Mouse (Mus musculus): ENCODE results near the gene Olfr709-ps1. TPM values are rescaled to one million over a fixed set of nuclear protein-coding genes. Genes with fewer than 3 reads are reported as not detected.
"Not testable (repeated sequence)": the region's sequence is repeated elsewhere in the genome, so short reads cannot be mapped to it uniquely, and the experiment has no call there.

Gene Olfr709-ps1
- polyA plus RNA-seq, 1 experiment, result not detected

DNA sequence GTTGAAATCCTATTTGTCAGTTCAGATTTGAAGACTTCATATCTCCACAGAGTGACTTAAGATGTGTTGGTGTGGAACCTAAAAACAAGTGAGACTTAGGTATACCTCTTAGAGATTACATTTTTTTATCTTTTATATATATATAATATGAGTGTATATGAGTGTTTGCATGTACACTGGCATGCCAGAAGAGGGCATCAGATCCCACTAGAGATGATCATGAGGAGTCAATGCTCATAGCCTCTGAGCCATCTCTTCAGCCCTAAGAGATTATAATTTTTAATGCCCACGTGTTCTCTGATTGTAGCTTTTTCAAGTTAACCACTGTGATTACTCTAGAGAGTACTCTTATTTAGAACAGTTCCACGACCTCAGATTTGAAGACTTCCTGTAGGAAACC is 24.3 kb downstream of the Olfr709-ps1 start, which contains the start of gene Olfr1532-ps1:
Gene Olfr1532-ps1 (plus strand): TSS at position 326 of the 400 bp plus-strand sequence.
- Histone ChIP-seq H3K79me2 (ENCODE audit: control insufficient read depth, insufficient read depth) (no peaks in the 10 kb centered on the region), H3ac (ENCODE audit: control insufficient read depth, insufficient read length, low read depth) (no peak within 1 kb of the TSS), H3K79me3 (ENCODE audit: low read depth) (no peaks in the 10 kb centered on the region), H3K36me3 (ENCODE audit: control insufficient read depth, insufficient read depth) (no peaks in the 10 kb centered on the region), H3K27me3 (ENCODE audit: control insufficient read depth, insufficient read depth, insufficient read length) (no peaks in the 10 kb centered on the region), H3K4me3 (ENCODE audit: insufficient read depth, poor library complexity, severe bottlenecking) (no peak within 1 kb of the TSS)
- no peak for TF ChIP-seq MAX (IDR thresholded peaks at IDR 0.05)
- TF ChIP-seq CEBPB (IDR thresholded peaks at IDR 0.05; ENCODE audit: low read depth), result no peak
- TF ChIP-seq FOSL1 (IDR thresholded peaks at IDR 0.05; ENCODE audit: insufficient read depth, low read length, poor library complexity, severe bottlenecking), result no peak
- no peak for TF ChIP-seq MYOG (IDR thresholded peaks at IDR 0.05; ENCODE audit: control insufficient read depth, extremely low read depth, insufficient read length)
- no peak for TF ChIP-seq MYOD1 (IDR thresholded peaks at IDR 0.05; ENCODE audit: control insufficient read depth, insufficient read length, low read depth)
- TF ChIP-seq CTCF (IDR thresholded peaks at IDR 0.05; ENCODE audit: control insufficient read depth, insufficient read depth, insufficient read length), result no peak
- no peak for TF ChIP-seq USF1 (IDR thresholded peaks at IDR 0.05; ENCODE audit: low read depth)

DNA sequence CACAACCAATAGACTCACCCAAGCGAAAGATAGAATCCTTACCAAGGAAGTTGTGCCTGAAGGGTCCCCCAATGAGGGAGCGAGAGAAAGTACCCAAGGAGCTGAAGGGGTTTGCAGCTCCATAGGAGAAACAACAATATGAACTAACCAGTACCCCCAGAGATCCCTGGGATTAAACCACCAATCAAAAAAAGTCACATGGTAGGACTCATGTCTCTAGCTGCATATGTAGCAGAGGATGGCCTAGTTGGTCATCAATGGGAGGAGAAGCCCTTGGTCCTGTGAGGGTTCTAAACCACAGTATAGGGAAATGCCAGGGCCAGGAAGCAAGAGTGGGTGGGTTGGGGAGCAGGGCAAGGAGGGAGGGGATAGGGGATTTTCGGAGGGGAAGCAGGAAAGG is 30.9 kb downstream of the Olfr709-ps1 start, which contains the start of gene Olfr707:
Gene Olfr707 (minus strand): TSS at position 101 of the 400 bp plus-strand sequence.
- H3K79me3 ChIP-seq (ENCODE audit: low read depth); H3ac ChIP-seq (ENCODE audit: control insufficient read depth, insufficient read length, low read depth); H3K4me3 ChIP-seq (ENCODE audit: insufficient read depth, poor library complexity, severe bottlenecking); H3K36me3 ChIP-seq (ENCODE audit: control insufficient read depth, insufficient read depth); H3K27me3 ChIP-seq (ENCODE audit: control insufficient read depth, insufficient read depth, insufficient read length); H3K79me2 ChIP-seq (ENCODE audit: control insufficient read depth, insufficient read depth): not testable (repeated sequence)

DNA sequence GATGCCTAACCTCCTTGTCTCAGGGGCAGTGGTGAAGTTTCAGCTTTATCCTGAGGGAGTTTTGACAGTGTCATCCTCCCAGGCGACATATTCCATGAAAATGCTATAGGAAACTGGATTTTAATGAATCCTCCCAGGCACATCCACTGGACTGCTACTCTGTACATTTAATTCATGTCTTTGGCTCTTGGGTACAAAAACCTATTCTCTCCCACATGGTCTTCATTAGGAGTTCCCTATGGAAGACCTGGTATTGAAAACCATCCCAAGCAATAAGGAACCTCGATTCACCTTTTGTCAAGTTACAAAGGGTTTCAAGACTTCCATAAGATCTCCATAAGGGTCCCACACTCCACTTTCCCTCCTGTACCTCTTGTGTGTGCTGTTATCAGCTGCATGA is 44.0 kb downstream of the Olfr709-ps1 start, which contains the start of gene Olfr706:
Gene Olfr706 (minus strand): TSS at position 101 of the 400 bp plus-strand sequence.
- Histone ChIP-seq H3K27me3 (ENCODE audit: control insufficient read depth, insufficient read depth, insufficient read length) (no peaks in the 10 kb centered on the region), H3K79me3 (ENCODE audit: low read depth) (no peaks in the 10 kb centered on the region), H3K36me3 (ENCODE audit: control insufficient read depth, insufficient read depth) (no peaks in the 10 kb centered on the region), H3K79me2 (ENCODE audit: control insufficient read depth, insufficient read depth) (no peaks in the 10 kb centered on the region), H3K4me3 (ENCODE audit: insufficient read depth, poor library complexity, severe bottlenecking) (no peak within 1 kb of the TSS), H3ac (ENCODE audit: control insufficient read depth, insufficient read length, low read depth) (no peak within 1 kb of the TSS)
- TF ChIP-seq CTCF (IDR thresholded peaks at IDR 0.05; ENCODE audit: control insufficient read depth, insufficient read depth, insufficient read length), result no peak
- no peak for TF ChIP-seq MYOD1 (IDR thresholded peaks at IDR 0.05; ENCODE audit: control insufficient read depth, insufficient read length, low read depth)
- TF ChIP-seq CEBPB (IDR thresholded peaks at IDR 0.05; ENCODE audit: low read depth), result no peak
- no peak for TF ChIP-seq FOSL1 (IDR thresholded peaks at IDR 0.05; ENCODE audit: insufficient read depth, low read length, poor library complexity, severe bottlenecking)

DNA sequence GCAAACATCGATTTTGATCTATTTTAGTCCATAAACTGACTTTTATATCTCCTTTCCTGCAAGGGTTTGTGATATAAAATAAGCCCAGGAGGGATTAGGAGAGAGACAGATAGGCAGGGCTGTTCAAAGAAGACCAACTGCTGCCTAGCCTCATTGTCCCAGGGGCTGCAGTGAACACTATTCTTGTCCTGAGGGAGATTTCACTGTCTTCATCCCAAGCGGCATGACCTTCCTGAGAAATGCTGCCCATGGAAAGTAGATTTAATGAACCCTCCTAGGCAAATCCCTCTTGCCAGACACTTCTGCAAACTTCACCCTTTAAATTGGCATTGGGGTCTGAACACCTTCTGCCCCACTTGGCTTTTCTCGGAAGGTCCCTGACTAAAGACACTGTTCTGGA is 55.2 kb downstream of the Olfr709-ps1 start, which contains the start of gene Olfr705:
Gene Olfr705 (minus strand): TSS at position 101 of the 400 bp plus-strand sequence.
- no peak within 1 kb of the TSS for H3ac ChIP-seq (ENCODE audit: control insufficient read depth, insufficient read length, low read depth)
- TF ChIP-seq MYOG (IDR thresholded peaks at IDR 0.05; ENCODE audit: control insufficient read depth, extremely low read depth, insufficient read length) (no peak), MYOD1 (IDR thresholded peaks at IDR 0.05; ENCODE audit: control insufficient read depth, insufficient read length, low read depth) (no peak), CEBPB (IDR thresholded peaks at IDR 0.05; ENCODE audit: low read depth) (no peak), FOSL1 (IDR thresholded peaks at IDR 0.05; ENCODE audit: insufficient read depth, low read length, poor library complexity, severe bottlenecking) (no peak), MAX (IDR thresholded peaks at IDR 0.05) (no peak), USF1 (IDR thresholded peaks at IDR 0.05; ENCODE audit: low read depth) (no peak), CTCF (IDR thresholded peaks at IDR 0.05; ENCODE audit: control insufficient read depth, insufficient read depth, insufficient read length) (no peak)
- H3K4me3 ChIP-seq (ENCODE audit: insufficient read depth, poor library complexity, severe bottlenecking), result no peak within 1 kb of the TSS
- no peaks in the 10 kb centered on the region for H3K79me2 ChIP-seq (ENCODE audit: control insufficient read depth, insufficient read depth)
- H3K27me3 ChIP-seq (ENCODE audit: control insufficient read depth, insufficient read depth, insufficient read length), result no peaks in the 10 kb centered on the region
- no peaks in the 10 kb centered on the region for H3K79me3 ChIP-seq (ENCODE audit: low read depth)
- H3K36me3 ChIP-seq (ENCODE audit: control insufficient read depth, insufficient read depth), result no peaks in the 10 kb centered on the region

Other genes with a start within 250 kb of the Olfr709-ps1 start
- not detected for gene Olfr694, start 240.4 kb downstream of the Olfr709-ps1 start, polyA plus RNA-seq (2012; fragmentation: generic; extraction: Trizol)
- gene Olfr695, start 215.8 kb downstream of the Olfr709-ps1 start, polyA plus RNA-seq (2012; fragmentation: generic; extraction: Trizol), result not detected
- not detected for gene Olfr697, start 189.8 kb downstream of the Olfr709-ps1 start, polyA plus RNA-seq (2012; fragmentation: generic; extraction: Trizol)
- not detected for gene Olfr698, start 176.8 kb downstream of the Olfr709-ps1 start, polyA plus RNA-seq (2012; fragmentation: generic; extraction: Trizol)
- not detected for gene Olfr699, start 139.0 kb downstream of the Olfr709-ps1 start, polyA plus RNA-seq (2012; fragmentation: generic; extraction: Trizol)
- not detected for gene Olfr700, start 123.4 kb downstream of the Olfr709-ps1 start, polyA plus RNA-seq (2012; fragmentation: generic; extraction: Trizol)
- gene Olfr701, start 118.1 kb downstream of the Olfr709-ps1 start, polyA plus RNA-seq (2012; fragmentation: generic; extraction: Trizol), result not detected
- gene Olfr702, start 98.3 kb downstream of the Olfr709-ps1 start, polyA plus RNA-seq (2012; fragmentation: generic; extraction: Trizol), result not detected
- not detected for gene Olfr703, start 88.9 kb downstream of the Olfr709-ps1 start, polyA plus RNA-seq (2012; fragmentation: generic; extraction: Trizol)
- not detected for gene Olfr704, start 69.0 kb downstream of the Olfr709-ps1 start, polyA plus RNA-seq (2012; fragmentation: generic; extraction: Trizol)
- gene Olfr705, start 55.3 kb downstream of the Olfr709-ps1 start, polyA plus RNA-seq (2012; fragmentation: generic; extraction: Trizol), result not detected
- not detected for gene Olfr706, start 44.1 kb downstream of the Olfr709-ps1 start, polyA plus RNA-seq (2012; fragmentation: generic; extraction: Trizol)
- not detected for gene Olfr707, start 31.0 kb downstream of the Olfr709-ps1 start, polyA plus RNA-seq (2012; fragmentation: generic; extraction: Trizol)
- not detected for gene Olfr1532-ps1, start 24.2 kb downstream of the Olfr709-ps1 start, polyA plus RNA-seq (2012; fragmentation: generic; extraction: Trizol)
- gene Olfr710, start 16.1 kb upstream of the Olfr709-ps1 start, polyA plus RNA-seq (2012; fragmentation: generic; extraction: Trizol), result not detected
- not detected for gene Olfr6, start 31.7 kb upstream of the Olfr709-ps1 start, polyA plus RNA-seq (2012; fragmentation: generic; extraction: Trizol)
- gene Olfr711, start 43.2 kb upstream of the Olfr709-ps1 start, polyA plus RNA-seq (2012; fragmentation: generic; extraction: Trizol), result not detected
- gene Olfr2, start 73.9 kb upstream of the Olfr709-ps1 start, polyA plus RNA-seq (2012; fragmentation: generic; extraction: Trizol), result not detected
- not detected for gene Olfr713, start 99.0 kb upstream of the Olfr709-ps1 start, polyA plus RNA-seq (2012; fragmentation: generic; extraction: Trizol)
- gene Olfr714, start 138.8 kb upstream of the Olfr709-ps1 start, polyA plus RNA-seq (2012; fragmentation: generic; extraction: Trizol), result not detected
- not detected for gene Olfr17, start 161.0 kb upstream of the Olfr709-ps1 start, polyA plus RNA-seq (2012; fragmentation: generic; extraction: Trizol)
- gene Olfr715b, start 178.2 kb upstream of the Olfr709-ps1 start, polyA plus RNA-seq (2012; fragmentation: generic; extraction: Trizol), result not detected
- not detected for gene Olfr715, start 198.9 kb upstream of the Olfr709-ps1 start, polyA plus RNA-seq (2012; fragmentation: generic; extraction: Trizol)
- gene Olfr716, start 206.1 kb upstream of the Olfr709-ps1 start, polyA plus RNA-seq (2012; fragmentation: generic; extraction: Trizol), result not detected
- not detected for gene Nlrp14, start 234.8 kb upstream of the Olfr709-ps1 start, polyA plus RNA-seq (2012; fragmentation: generic; extraction: Trizol)